Mouse (Mus musculus): Measurements from ENCODE around the gene Fblim1. TPM values are rescaled to one million over a fixed set of nuclear protein-coding genes. Genes with fewer than 3 reads are reported as not detected.

Fblim1 gene
- polyA plus RNA-seq, 1 experiment, result 29.5 TPM

DNA sequence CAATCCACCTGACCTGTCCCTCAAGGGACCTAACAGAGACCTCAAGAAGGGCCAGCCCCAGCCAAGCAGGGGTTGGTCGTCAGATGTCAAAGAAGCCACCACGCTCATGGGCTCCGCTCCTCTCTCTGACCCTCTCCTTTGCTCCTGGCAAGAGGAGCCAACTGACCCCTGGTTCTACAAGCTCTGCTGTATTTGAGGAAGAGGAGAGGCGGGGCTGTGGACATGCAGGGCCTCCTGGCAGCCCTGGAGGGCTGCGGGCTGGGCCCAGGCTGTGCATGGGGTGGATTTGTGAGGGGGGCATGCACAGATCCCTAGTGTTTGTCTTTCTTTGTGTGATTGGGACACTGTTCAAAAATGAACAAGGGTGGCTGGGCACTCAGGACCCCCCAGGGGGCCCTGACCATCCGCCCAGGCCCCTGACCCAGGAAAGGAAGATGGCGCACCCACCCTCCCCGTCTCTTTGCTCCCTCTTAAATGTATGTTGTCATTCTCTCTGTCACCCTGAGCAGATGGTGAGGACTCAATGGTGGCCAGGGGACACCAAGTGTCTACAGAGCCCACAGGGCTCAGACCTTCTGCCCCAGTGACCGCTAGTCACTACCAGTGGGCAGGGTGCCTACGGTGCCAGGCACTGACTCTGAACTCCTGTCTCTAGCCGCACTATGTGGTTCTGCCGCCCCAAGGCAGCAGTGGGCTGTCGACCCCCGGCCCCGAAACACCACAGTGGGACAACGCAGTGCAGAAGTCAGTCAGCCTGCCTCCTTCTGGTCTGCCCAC lies 20.1 kb upstream of the Fblim1 start:
- Histone ChIP-seq H3K36me3 (ENCODE audit: control insufficient read depth, insufficient read depth) (no peaks in the 10 kb centered on the region), H3K4me2 (ENCODE audit: low read depth) (no peak overlapping the region), H3K27me3 (ENCODE audit: control insufficient read depth, insufficient read depth, insufficient read length) (no peaks in the 10 kb centered on the region), H3ac (ENCODE audit: control insufficient read depth, insufficient read length) (no peak overlapping the region), H3K4me3 (no peak overlapping the region), H3K79me2 (ENCODE audit: control insufficient read depth, insufficient read depth) (no peaks in the 10 kb centered on the region)
- no peak for TF ChIP-seq TCF3 (IDR thresholded peaks at IDR 0.05; ENCODE audit: insufficient read length, low read depth)
- no peak for TF ChIP-seq MYOG (IDR thresholded peaks at IDR 0.05; ENCODE audit: control insufficient read depth in 1 of 3, insufficient read depth in 1 of 3, insufficient read length in 2 of 3, low read depth in 2 of 3)
- TF ChIP-seq REST (IDR thresholded peaks at IDR 0.05; ENCODE audit: insufficient read depth, insufficient read length), result no peak
- no peak for TF ChIP-seq CEBPB (IDR thresholded peaks at IDR 0.05; ENCODE audit: insufficient read depth, poor library complexity, severe bottlenecking)

DNA sequence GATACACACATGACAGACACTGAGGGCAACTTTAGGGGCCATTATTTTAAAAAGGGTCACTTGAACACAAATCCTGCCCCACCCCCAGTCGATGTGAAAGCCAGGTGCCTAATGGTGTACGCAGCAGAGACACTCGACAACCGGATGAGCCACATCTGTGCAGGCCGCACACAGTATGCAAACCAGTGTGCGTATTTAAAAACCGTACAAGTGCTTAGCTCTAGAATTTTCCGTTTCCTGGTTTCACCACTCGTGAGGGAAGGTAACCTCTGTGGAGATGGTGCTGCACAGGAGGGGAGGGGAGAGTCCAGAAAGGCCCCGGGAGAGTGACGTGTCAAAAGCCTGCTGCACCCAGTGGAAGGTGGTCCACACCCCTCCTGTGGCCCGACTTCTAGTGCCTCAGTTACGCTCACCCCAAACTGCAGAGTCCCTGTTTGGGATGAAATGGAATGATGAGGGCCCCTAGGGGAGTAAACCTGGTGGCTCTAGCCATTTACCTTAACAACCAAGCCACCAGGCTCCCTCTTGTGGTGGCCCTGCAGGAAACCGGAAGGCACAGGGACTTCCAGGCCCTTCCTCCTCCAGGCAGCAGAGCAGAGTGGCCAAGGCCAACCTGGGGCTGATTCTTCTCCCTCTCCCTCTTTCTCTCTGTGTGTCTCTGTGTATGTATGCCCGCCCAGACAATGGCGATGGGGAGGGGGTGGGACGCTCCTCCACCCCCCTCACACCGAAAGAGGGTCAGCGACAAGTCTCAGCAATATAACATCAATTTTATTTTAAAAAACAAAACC lies 19.3 kb upstream of the Fblim1 start:
- no peaks in the 10 kb centered on the region for H3K79me2 ChIP-seq (ENCODE audit: control insufficient read depth, insufficient read depth)
- no peak overlapping the region for H3ac ChIP-seq (ENCODE audit: control insufficient read depth, insufficient read length)
- H3K27me3 ChIP-seq (ENCODE audit: control insufficient read depth, insufficient read depth, insufficient read length), result no peaks in the 10 kb centered on the region
- no peak overlapping the region for H3K4me2 ChIP-seq (ENCODE audit: low read depth)
- no peak overlapping the region for H3K4me3 ChIP-seq
- H3K36me3 ChIP-seq (ENCODE audit: control insufficient read depth, insufficient read depth), result no peaks in the 10 kb centered on the region
- no peak for TF ChIP-seq TCF12 (IDR thresholded peaks at IDR 0.05; ENCODE audit: insufficient read depth, poor library complexity, severe bottlenecking)
- TF ChIP-seq MYOG (IDR thresholded peaks at IDR 0.05; ENCODE audit: control insufficient read depth in 1 of 3, insufficient read depth in 1 of 3, insufficient read length in 2 of 3, low read depth in 2 of 3), result no peak
- TF ChIP-seq SRF (IDR thresholded peaks at IDR 0.05; ENCODE audit: control insufficient read depth, insufficient read length, low read depth), result no peak
- TF ChIP-seq CEBPB (IDR thresholded peaks at IDR 0.05; ENCODE audit: insufficient read depth, poor library complexity, severe bottlenecking), result no peak
- no peak for TF ChIP-seq POLR2A (IDR thresholded peaks at IDR 0.05; ENCODE audit: insufficient read length, low read depth)
- no peak for TF ChIP-seq POLR2AphosphoS2 (IDR thresholded peaks at IDR 0.05; ENCODE audit: insufficient read length, low read depth)

DNA sequence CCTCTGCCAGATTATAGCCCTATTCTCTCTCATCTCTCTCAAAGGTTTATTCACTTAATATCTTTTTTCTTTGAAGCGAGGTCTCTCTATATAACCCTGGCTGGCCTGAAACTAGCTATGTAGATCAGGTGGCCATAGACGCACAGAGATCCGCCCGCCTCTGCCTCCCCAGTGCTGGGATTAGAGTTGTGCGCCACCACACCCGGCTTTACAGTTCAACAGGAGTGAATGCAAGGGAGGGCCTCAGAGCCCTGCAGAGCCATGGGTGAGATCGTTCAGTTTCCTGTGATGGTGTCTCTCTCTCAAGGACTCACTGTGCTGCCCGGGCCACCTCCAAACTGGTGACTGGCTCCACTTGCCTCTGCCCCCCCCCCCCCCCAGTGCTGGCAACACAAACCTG lies 18.2 kb upstream of the Fblim1 start:
- no peaks in the 10 kb centered on the region for H3K27me3 ChIP-seq (ENCODE audit: control insufficient read depth, insufficient read depth, insufficient read length)
- H3K4me3 ChIP-seq, result no peak overlapping the region
- H3K36me3 ChIP-seq (ENCODE audit: control insufficient read depth, insufficient read depth), result no peaks in the 10 kb centered on the region
- no peak overlapping the region for H3K4me2 ChIP-seq (ENCODE audit: low read depth)
- no peak overlapping the region for H3ac ChIP-seq (ENCODE audit: control insufficient read depth, insufficient read length)
- no peak for TF ChIP-seq SRF (IDR thresholded peaks at IDR 0.05; ENCODE audit: control insufficient read depth, insufficient read length, low read depth)
- TF ChIP-seq CEBPB (IDR thresholded peaks at IDR 0.05; ENCODE audit: insufficient read depth, poor library complexity, severe bottlenecking), result no peak
- TF ChIP-seq REST (IDR thresholded peaks at IDR 0.05; ENCODE audit: insufficient read depth, insufficient read length), result no peak
- TF ChIP-seq POLR2AphosphoS2 (IDR thresholded peaks at IDR 0.05; ENCODE audit: insufficient read length, low read depth), result no peak
- no peak for TF ChIP-seq USF1 (IDR thresholded peaks at IDR 0.05; ENCODE audit: low read depth)
- no peak for TF ChIP-seq MYOD1 (IDR thresholded peaks at IDR 0.05; ENCODE audit: control insufficient read depth in 1 of 3, insufficient read length in 2 of 3, low read depth in 2 of 3)
- no peak for TF ChIP-seq POLR2A (IDR thresholded peaks at IDR 0.05; ENCODE audit: insufficient read length, low read depth)
- TF ChIP-seq MYOG (IDR thresholded peaks at IDR 0.05; ENCODE audit: control insufficient read depth in 1 of 3, insufficient read depth in 1 of 3, insufficient read length in 2 of 3, low read depth in 2 of 3), result no peak
- no peaks in the 10 kb centered on the region for H3K79me2 ChIP-seq (ENCODE audit: control insufficient read depth, insufficient read depth)

DNA sequence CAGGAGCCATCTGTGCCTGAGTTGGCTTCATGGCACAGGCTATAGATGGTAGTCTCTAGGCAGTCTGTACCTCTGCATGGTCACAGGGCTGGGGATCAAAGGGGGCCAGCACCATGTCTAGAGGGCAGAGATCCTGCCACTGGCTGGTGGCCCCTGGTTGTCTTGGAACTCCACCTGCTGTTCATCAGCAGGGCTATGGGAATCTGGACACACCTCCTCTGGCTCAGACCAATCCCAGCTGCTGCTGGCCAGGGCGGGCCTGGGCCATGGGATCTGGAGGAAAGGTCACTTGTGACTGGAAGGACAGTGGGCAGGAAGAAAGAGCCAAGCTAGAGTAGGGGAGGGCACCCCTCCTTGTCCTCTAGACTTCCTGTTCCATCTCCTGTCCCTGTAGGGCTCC lies 17.8 kb upstream of the Fblim1 start, which contains the start of gene Slc25a34:
Slc25a34 (minus strand) TSS at position 156 of the 400 bp plus-strand sequence.
- Histone ChIP-seq H3K27me3 (ENCODE audit: control insufficient read depth, insufficient read depth, insufficient read length) (no peaks in the 10 kb centered on the region), H3ac (ENCODE audit: control insufficient read depth, insufficient read length) (no peak within 1 kb of the TSS), H3K4me3 (no peak within 1 kb of the TSS), H3K36me3 (ENCODE audit: control insufficient read depth, insufficient read depth) (no peaks in the 10 kb centered on the region), H3K79me2 (ENCODE audit: control insufficient read depth, insufficient read depth) (no peaks in the 10 kb centered on the region), H3K4me2 (ENCODE audit: low read depth) (no peak within 1 kb of the TSS)
- TF ChIP-seq MYOD1 (IDR thresholded peaks at IDR 0.05; ENCODE audit: control insufficient read depth in 1 of 3, insufficient read length in 2 of 3, low read depth in 2 of 3), result peak in 1 of 3 experiments; percentile 27
- TF ChIP-seq POLR2AphosphoS2 (IDR thresholded peaks at IDR 0.05; ENCODE audit: insufficient read length, low read depth), result no peak

DNA sequence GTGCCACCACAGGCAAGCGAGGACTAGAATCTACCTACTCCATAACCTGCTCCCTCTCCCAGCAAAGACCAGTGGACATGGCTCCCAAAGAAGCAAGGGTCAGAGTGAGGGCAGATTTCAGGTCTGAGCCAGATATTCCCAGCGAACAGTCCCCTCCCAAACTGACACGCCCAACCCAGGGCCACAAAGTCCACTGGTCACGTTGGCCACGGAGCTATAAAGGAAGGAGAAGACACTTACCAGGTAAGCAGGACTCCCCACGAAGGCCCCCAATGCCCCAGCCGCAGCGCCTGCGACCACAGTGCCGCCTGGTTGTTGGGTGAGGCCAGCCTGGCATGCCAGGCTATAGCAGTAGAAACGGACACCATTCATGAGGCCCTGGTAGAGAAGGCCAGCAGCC lies 17.1 kb upstream of the Fblim1 start:
- H3K4me3 ChIP-seq, result no peak overlapping the region
- H3K27me3 ChIP-seq (ENCODE audit: control insufficient read depth, insufficient read depth, insufficient read length), result no peaks in the 10 kb centered on the region
- H3K79me2 ChIP-seq (ENCODE audit: control insufficient read depth, insufficient read depth), result no peaks in the 10 kb centered on the region
- no peak for TF ChIP-seq TCF12 (IDR thresholded peaks at IDR 0.05; ENCODE audit: insufficient read depth, poor library complexity, severe bottlenecking)
- no peak for TF ChIP-seq MAX (IDR thresholded peaks at IDR 0.05; ENCODE audit: low read depth)
- no peak for TF ChIP-seq MYOD1 (IDR thresholded peaks at IDR 0.05; ENCODE audit: control insufficient read depth in 1 of 3, insufficient read length in 2 of 3, low read depth in 2 of 3)
- TF ChIP-seq USF1 (IDR thresholded peaks at IDR 0.05; ENCODE audit: low read depth), result no peak
- TF ChIP-seq TCF3 (IDR thresholded peaks at IDR 0.05; ENCODE audit: insufficient read length, low read depth), result no peak
- TF ChIP-seq E2F4 (IDR thresholded peaks at IDR 0.05; ENCODE audit: insufficient read depth), result no peak
- TF ChIP-seq CEBPB (IDR thresholded peaks at IDR 0.05; ENCODE audit: insufficient read depth, poor library complexity, severe bottlenecking), result no peak
- TF ChIP-seq SRF (IDR thresholded peaks at IDR 0.05; ENCODE audit: control insufficient read depth, insufficient read length, low read depth), result no peak
- no peak for TF ChIP-seq MYOG (IDR thresholded peaks at IDR 0.05; ENCODE audit: control insufficient read depth in 1 of 3, insufficient read depth in 1 of 3, insufficient read length in 2 of 3, low read depth in 2 of 3)
- TF ChIP-seq REST (IDR thresholded peaks at IDR 0.05; ENCODE audit: insufficient read depth, insufficient read length), result no peak
- TF ChIP-seq POLR2AphosphoS2 (IDR thresholded peaks at IDR 0.05; ENCODE audit: insufficient read length, low read depth), result no peak
- H3K36me3 ChIP-seq (ENCODE audit: control insufficient read depth, insufficient read depth), result no peaks in the 10 kb centered on the region
- no peak overlapping the region for H3K4me2 ChIP-seq (ENCODE audit: low read depth)
- H3ac ChIP-seq (ENCODE audit: control insufficient read depth, insufficient read length), result no peak overlapping the region
